Mouse (Mus musculus) layer of hippocampus, adult 8-10 months (tissue): ENCODE data around the gene Cic. TPM values are rescaled to one million over a fixed set of nuclear protein-coding genes. Genes with fewer than 3 reads are reported as not detected.
A peak's percentile ranks its signal among the peaks of the same experiment; 100 is the strongest.

Experiments
- DNase-seq, 2 experiments: peaks; one replicate each; pipeline ENCODE4 v3.0.0; 2022; ENCODE audit warnings: low spot score in 2 of 2
- total RNA-seq, 4 experiments: library from RNA; stranded (reverse); gene quantifications; 2 replicates each; pipeline ENCODE4 v1.2.4; 2022

Cic gene
- total RNA-seq, result 100 to 1,000 TPM; 196 to 252 (median 228) TPM

GRCm38 (mm10) chr7:25267301-25267750 is at the start of gene Cic:
TSS of gene Cic (plus strand) at chr7:25267704.
- DNase-seq, result peak; percentile 99

GRCm38 (mm10) chr7:25218705-25219415 is 48.6 kb upstream of the Cic start:
- no peak for DNase-seq

GRCm38 (mm10) chr7:25219416-25219750 is 48.1 kb upstream of the Cic start:
- DNase-seq, result peak in 1 of 2 experiments; percentile 49

GRCm38 (mm10) chr7:25219756-25220456 is 47.6 kb upstream of the Cic start:
- peak; percentile 94 for DNase-seq

GRCm38 (mm10) chr7:25220457-25221101 is 46.9 kb upstream of the Cic start, which contains the start of gene Dedd2:
TSS of gene Dedd2 (minus strand) at chr7:25220615.
- DNase-seq, result no peak

DNA sequence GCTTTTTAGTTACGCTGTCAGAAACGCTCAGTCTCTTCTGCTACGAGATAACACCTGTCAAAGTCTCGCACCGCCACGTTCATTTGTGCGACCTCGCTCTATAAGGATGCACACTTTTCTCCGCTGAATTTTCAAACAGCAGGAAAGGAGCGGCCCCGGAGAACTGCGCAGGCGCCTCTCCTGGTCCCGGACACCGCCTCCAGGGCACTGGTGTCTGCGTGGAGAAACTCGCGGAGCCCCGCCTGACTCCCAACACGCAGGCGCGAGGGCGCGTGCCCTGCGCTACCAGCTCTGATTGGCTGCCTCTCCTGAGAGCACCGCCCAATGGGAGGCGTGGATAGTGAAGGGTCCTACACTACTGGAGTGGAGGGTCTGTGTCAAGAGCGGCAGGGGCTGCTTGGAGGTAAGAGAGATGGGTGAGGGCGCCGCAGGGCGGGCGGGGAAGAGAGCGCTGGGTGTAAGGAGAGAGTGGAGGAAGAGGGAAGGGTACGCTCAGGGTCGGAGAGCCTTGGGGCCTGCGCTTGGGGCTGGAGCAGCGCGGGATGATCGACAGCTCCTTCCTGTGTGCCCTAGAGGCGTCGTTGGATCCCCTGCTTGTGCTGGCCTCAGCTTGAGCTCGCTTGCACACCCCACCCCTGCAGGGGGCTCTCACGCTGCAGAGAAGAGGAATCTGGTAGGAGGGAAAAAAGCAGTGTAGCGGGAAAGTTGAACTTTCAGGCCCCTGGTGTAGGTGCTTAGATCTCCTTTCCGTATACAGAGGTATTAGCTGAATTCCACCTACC is 46.2 kb upstream of the Cic start, which contains the start of gene Zfp526:
Gene Zfp526, plus strand, starts transcription at position 324 of the 782 bp plus-strand sequence.
- DNase-seq, result peak; percentile 97

GRCm38 (mm10) chr7:25222275-25222967 is 45.1 kb upstream of the Cic start:
- DNase-seq, result no peak

GRCm38 (mm10) chr7:25227523-25228300 is 39.8 kb upstream of the Cic start:
- DNase-seq, result no peak

GRCm38 (mm10) chr7:25230690-25231285 is 36.7 kb upstream of the Cic start:
- DNase-seq, result no peak

DNA sequence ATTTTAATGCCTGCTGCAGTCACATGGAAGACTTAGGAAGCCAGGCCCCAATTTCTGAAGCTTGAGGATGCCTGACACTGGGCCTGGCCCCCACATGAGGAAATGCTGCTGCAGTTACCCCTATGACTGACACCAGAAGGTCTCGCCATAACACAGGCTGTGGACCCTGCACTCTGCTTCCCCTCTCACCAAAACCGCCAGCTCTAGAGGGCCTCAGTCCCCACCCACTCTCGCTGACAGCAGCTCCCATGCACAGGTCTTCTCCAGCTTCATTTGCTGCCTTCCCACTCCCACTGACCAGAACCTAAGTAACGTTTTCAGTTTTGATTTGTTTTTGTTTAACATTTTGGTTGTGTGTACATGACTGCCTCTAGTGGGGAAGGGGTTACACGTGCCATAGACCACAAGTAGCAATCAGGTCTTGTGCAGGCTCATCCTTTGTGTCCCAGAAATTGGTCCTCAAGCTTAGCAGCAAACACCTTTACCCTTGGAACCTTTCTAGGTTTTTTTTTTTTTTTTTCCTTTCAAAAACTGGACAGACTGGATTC is 35.3 kb upstream of the Cic start:
- DNase-seq, result no peak

DNA sequence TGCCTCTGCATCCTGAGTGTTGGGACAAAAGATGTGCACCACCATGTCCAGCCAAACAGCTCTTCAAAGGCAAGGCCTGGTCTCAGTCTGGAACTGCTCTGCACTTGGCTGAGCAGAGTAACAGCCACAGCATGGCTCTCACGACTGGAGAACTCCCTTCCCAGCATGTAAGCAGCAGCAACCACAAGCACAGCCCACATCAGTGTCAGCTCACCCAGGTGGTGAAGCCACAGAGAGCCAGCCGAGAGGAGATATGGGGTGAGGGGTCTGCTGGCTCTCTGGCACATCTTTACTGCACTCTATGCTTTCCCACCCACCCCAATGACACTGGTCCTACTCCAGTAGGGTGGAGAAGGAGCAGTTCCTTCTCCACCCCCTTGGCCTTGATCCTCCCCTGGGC is 34.4 kb upstream of the Cic start:
- DNase-seq, result no peak

- no peak for DNase-seq
Observed at GRCm38 (mm10) chr7:25235526-25235925, 32.0 kb upstream of the Cic start.

- peak; percentile 97 to 98 for DNase-seq
Observed at GRCm38 (mm10) chr7:25237249-25238014, 30.1 kb upstream of the Cic start, which contains the start of gene Gsk3a. TSS of gene Gsk3a (minus strand) at chr7:25237851.

GRCm38 (mm10) chr7:25238015-25238706 is 29.3 kb upstream of the Cic start:
- peak; percentile 96 for DNase-seq

DNA sequence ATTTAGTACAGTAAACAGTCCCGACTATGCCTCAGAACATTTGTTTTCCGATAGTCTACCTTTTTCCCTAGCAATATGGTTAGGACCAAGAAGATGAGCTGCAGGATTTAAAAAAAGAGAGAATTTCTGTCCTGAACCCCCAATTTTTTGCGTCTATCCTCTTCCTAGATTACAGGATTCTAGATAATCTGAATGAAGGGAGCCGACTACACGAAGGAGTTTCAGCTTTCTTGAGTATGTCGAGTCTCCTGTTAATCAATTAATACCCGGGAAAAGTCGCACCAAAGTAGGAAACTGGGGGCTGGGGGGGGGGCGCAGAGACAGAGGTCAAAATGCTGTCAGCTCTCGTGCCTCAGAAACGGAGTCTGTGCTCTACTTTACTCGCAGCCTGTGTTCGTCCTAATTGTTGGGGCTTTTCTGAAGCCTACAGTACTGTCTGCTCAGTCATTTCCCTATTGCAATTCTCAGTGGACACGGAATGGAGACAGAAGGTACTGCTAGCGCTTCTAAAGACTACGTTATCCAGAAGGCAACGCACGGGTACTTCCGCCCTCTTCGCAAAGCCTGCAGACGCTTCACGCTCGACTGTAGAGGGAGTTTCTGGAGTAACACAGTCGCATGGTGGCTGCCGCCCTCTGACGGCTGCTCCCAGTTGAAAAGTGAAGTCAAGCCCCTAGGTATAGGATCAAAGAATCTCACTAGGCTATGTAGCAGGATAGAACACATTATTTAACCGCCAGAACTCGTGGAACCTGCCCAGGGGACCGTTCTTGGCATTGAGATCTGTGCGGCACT is 28.5 kb upstream of the Cic start:
- DNase-seq, result peak; percentile 89 to 90

DNA sequence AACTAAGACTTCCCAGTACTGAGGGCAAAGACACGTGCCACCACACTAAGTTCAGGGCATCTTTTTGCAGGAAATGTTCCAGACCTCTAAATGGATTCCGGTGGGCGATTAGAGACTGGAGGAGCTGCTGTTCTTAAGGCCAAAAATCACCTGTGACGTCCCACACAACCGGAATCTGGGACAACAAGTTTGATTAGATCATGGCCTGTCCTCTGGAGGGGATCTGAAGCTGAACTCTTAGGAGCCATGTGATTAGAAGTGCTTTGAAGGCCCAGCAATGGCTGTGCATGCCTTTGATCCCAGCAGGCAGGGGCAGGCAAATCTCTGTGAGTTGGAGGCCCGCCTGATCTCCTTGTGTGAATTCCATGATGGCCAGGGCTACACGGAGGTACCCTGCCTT is 26.9 kb upstream of the Cic start:
- DNase-seq, result no peak

GRCm38 (mm10) chr7:25241062-25241461 is 26.4 kb upstream of the Cic start:
- DNase-seq, result peak; percentile 79 to 84
